Mouse (Mus musculus) lung, postnatal 0 days (tissue): ENCODE measurements at regions not wholly inside any gene's neighbourhood (a gene's known extent, or its start where the extent isn't known, plus 50 kb on each side); places are given as distances from the start of the nearest gene placed in this dataset.

Experiments used
- ATAC-seq: fragments of 200-750 bp; cut with Nextera tagmentation; 2 replicates; pipeline ENCODE4 v1.8.0; 2017; ENCODE audit warnings: moderate library complexity
- DNase-seq: peaks from one replicate; pipeline ENCODE4 v3.0.0-alpha.2; 2016; ENCODE audit warnings: low spot score
- H3K27ac ChIP-seq: fragments of 300-500 bp; sonication (generic); 2 replicates; pipeline ENCODE4 v1.5.1; 2014; ENCODE audit warnings: antibody characterized with exemption, mild to moderate bottlenecking, low read length, mixed read lengths
- H3K27me3 ChIP-seq: fragments of 300-500 bp; sonication (generic); replicated peaks from 2 replicates; pipeline ENCODE4 v1.6.1; 2014; ENCODE audit warnings: low read length, mixed read lengths; ENCODE audit not compliant: insufficient read depth
- H3K36me3 ChIP-seq: fragments of 300-500 bp; sonication (generic); 2 replicates; pipeline ENCODE4 v1.6.1; 2014; ENCODE audit warnings: low read length, mixed read lengths; ENCODE audit not compliant: insufficient read depth
- H3K4me1 ChIP-seq: fragments of 300-500 bp; sonication (generic); 2 replicates; pipeline ENCODE4 v1.6.1; 2014; ENCODE audit warnings: antibody characterized with exemption, low read depth, low read length, mixed read lengths; ENCODE audit not compliant: insufficient read depth
- H3K4me2 ChIP-seq: fragments of 300-500 bp; sonication (generic); replicated peaks from 2 replicates; pipeline ENCODE4 v1.6.1; 2014; ENCODE audit warnings: low read depth, mild to moderate bottlenecking, low read length, moderate library complexity, mixed read lengths
- H3K4me3 ChIP-seq: fragments of 300-500 bp; sonication (generic); 2 replicates; pipeline ENCODE4 v1.5.1; 2014; ENCODE audit warnings: low read depth, low read length
- H3K9ac ChIP-seq: fragments of 300-500 bp; sonication (generic); replicated peaks from 2 replicates; pipeline ENCODE4 v1.6.1; 2014; ENCODE audit warnings: low read depth, mild to moderate bottlenecking
- H3K9me3 ChIP-seq: fragments of 300-500 bp; sonication (generic); 2 replicates; pipeline ENCODE4 v1.6.1; 2016; ENCODE audit warnings: low read length, mixed read lengths
- CTCF ChIP-seq: IDR thresholded peaks from 2 replicates; pipeline ENCODE4 v1.5.1; 2016; ENCODE audit warnings: antibody characterized with exemption, mild to moderate bottlenecking
- EP300 ChIP-seq: IDR thresholded peaks from 2 replicates; pipeline ENCODE4 v1.6.1; 2016; ENCODE audit warnings: antibody characterized with exemption, mild to moderate bottlenecking, control low read depth
- WGBS: fragments of 180-500 bp; shearing (Covaris S2); extraction: QIAGEN DNeasy Blood & Tissue Kit; methylation state at CpG from one replicate; pipeline ENCODE4 v1.1.7; 2014; 5-methylcytosine and 5-hydroxymethylcytosine counted together

DNA sequence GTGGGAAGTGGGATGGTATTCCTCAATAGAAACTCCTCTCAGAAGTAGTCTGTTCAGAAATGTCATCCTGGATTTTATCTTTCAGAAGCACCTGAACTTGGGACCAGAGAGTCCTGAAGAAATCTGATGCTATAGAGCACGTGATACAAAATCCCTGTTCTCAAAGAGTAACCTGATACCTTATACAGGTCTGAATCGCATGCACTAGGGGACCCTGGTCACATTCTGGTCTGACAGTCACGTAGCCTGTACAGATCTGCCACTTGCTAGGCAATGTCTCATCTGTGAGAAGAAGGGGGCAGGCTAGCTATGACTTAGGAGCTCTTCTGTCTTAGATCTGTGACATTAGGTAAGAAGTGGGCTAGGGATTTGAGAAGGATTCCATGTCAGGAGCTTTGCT is 230.1 kb upstream of the Jun start:
- Histone ChIP-seq H3K36me3 (no peaks in the 10 kb centered on the region), H3K27me3 (no peaks in the 10 kb centered on the region), H3K27ac (no peak overlapping the region), H3K9me3 (no peaks in the 10 kb centered on the region), H3K9ac (no peak overlapping the region), H3K4me3 (no peak overlapping the region), H3K4me2 (no peak overlapping the region), H3K4me1 (peaks cover 16% of the 10 kb centered on the region; the same call in 1 of the 2 replicates)
- ATAC-seq (no peak), DNase-seq (no peak)
- TF ChIP-seq CTCF = no peak
- TF ChIP-seq EP300 = no peak
- 37% methylated on average over 3 of the region's 3 CpGs for WGBS

DNA sequence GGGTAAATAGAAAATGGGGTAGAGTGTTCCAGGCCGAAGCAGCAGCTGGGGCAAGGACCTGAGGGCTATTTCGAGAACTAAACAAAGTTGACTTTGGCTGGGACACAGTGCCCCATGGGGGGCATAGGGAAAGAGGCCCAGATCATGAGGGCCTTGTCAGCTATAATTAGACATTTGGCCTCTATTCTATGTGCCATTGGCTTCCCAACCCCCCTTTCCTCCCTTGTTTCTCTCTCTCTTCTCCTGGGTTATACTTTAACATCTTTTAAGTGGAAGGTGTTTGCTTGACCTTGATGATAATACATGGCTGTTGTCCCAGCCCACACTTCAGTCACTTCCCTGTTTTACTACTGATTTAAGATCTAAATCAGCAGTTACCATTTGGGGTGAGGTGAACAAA is 231.8 kb upstream of the Jun start:
- no peak overlapping the region for H3K27ac ChIP-seq
- no peak overlapping the region for H3K4me2 ChIP-seq
- H3K9ac ChIP-seq = no peak overlapping the region
- H3K9me3 ChIP-seq = no peaks in the 10 kb centered on the region
- ATAC-seq = peak; percentile 72
- no peaks in the 10 kb centered on the region for H3K36me3 ChIP-seq
- peaks cover 5% of the 10 kb centered on the region; the same call in 1 of the 2 replicates for H3K4me1 ChIP-seq
- TF ChIP-seq EP300 = peak; percentile 34; the same call in 1 of the 2 replicates
- no peak for TF ChIP-seq CTCF
- 50% methylated on average over 2 of the region's 2 CpGs for WGBS
- no peak overlapping the region for H3K4me3 ChIP-seq
- no peaks in the 10 kb centered on the region for H3K27me3 ChIP-seq
- DNase-seq = peak; percentile 53

DNA sequence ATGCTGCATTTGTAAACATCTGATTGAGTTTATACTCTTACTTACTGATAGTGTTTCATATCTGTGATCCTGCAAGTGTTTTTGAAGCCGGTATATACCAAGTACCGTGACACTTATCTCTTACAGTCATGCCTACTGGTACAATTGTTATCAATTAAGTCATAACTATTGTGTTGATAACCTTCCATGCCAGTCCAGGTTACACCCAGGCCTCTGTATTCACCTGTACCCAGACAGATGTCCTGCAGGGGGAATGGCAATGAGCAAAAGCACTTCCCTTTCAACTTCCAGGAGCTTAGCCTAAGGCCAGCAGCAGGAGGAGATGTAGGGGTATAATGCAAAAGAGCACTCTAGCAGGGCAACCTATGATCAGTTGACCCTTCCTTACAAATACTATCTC is 232.2 kb upstream of the Jun start:
- Histone ChIP-seq H3K4me1 (peaks cover 3% of the 10 kb centered on the region; the same call in 1 of the 2 replicates), H3K27ac (no peak overlapping the region)

GRCm38 (mm10) chr4:95284696-95285095 is 232.7 kb upstream of the Jun start:
- Histone ChIP-seq H3K9ac (no peak overlapping the region), H3K36me3 (no peaks in the 10 kb centered on the region), H3K27ac (no peak overlapping the region), H3K9me3 (no peaks in the 10 kb centered on the region), H3K4me3 (no peak overlapping the region), H3K4me2 (no peak overlapping the region), H3K4me1 (no peaks in the 10 kb centered on the region), H3K27me3 (no peaks in the 10 kb centered on the region)
- ATAC-seq (no peak), DNase-seq (no peak)
- WGBS = 55% methylated on average over 1 of the region's 1 CpGs
- TF ChIP-seq CTCF = no peak
- no peak for TF ChIP-seq EP300

More for the DNA sequence above, 232.2 kb upstream of the Jun start:
- H3K4me3 ChIP-seq = no peak overlapping the region
- H3K9me3 ChIP-seq = no peaks in the 10 kb centered on the region
- no peak for TF ChIP-seq EP300
- no peak for TF ChIP-seq CTCF
- no peak overlapping the region for H3K9ac ChIP-seq
- 48% methylated on average over 2 of the region's 2 CpGs for WGBS
- no peak for DNase-seq
- no peaks in the 10 kb centered on the region for H3K36me3 ChIP-seq
- no peak for ATAC-seq
- no peak overlapping the region for H3K4me2 ChIP-seq
- H3K27me3 ChIP-seq = no peaks in the 10 kb centered on the region

- WGBS = 42% methylated on average over 4 of the region's 4 CpGs
Observed at GRCm38 (mm10) chr4:95290321-95290720, 238.3 kb upstream of the Jun start.

DNA sequence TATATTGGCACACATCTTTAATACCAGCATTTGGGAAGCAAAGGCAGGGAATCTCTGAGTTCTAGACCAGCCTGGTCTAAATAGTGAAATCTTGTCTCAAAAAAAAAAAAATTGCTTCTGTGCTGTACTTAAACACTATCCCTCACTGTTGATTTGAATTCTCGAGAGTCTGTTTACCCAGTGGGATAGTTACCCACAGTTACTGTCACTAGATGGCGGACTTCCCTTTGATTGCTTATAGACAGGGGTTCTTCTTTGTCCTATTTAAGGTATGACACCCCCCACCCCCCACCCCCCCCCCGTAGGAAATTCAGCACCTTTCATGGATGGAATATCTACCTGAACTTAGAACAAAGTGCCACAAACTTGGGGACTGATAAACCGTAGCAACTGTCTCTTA is 242.1 kb upstream of the Jun start:
- H3K27me3 ChIP-seq = no peaks in the 10 kb centered on the region
- no peak overlapping the region for H3K4me2 ChIP-seq
- ATAC-seq (no peak), DNase-seq (no peak)
- H3K27ac ChIP-seq = no peak overlapping the region
- no peaks in the 10 kb centered on the region for H3K36me3 ChIP-seq
- H3K9me3 ChIP-seq = no peaks in the 10 kb centered on the region
- no peaks in the 10 kb centered on the region; the same call in 1 of the 2 replicates for H3K4me1 ChIP-seq
- no peak overlapping the region for H3K9ac ChIP-seq
- no peak overlapping the region for H3K4me3 ChIP-seq
- TF ChIP-seq EP300 = no peak
- TF ChIP-seq CTCF = peak; percentile 49
- 38% methylated on average over 4 of the region's 4 CpGs for WGBS

More at GRCm38 (mm10) chr4:95290321-95290720, 238.3 kb upstream of the Jun start:
- Histone ChIP-seq H3K4me2 (no peak overlapping the region), H3K4me1 (no peaks in the 10 kb centered on the region; the same call in 1 of the 2 replicates), H3K9ac (no peak overlapping the region), H3K9me3 (no peaks in the 10 kb centered on the region), H3K4me3 (no peak overlapping the region), H3K36me3 (no peaks in the 10 kb centered on the region), H3K27me3 (no peaks in the 10 kb centered on the region), H3K27ac (no peak overlapping the region)
- no peak for ATAC-seq
- TF ChIP-seq EP300 = no peak
- TF ChIP-seq CTCF = no peak
- DNase-seq = no peak

DNA sequence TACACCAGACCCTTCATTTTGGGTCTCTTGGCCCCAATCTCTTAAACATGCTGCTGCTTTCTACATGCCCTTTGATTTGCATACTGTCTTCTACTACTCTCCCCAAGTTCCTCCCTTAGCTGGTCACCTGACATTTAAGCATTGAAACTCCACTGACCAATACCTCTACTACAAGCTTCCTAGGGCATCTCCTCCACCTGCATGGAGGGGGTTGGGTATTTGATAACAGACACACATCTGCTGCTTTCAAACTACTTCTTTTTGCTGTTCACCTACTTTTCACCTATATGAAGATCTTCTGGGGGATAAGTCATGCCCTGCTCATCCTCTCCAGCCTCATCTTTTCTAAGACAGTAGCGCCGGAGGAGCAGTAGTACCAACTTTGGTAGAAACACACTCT is 249.9 kb upstream of the Jun start:
- DNase-seq = no peak
- H3K27me3 ChIP-seq = no peaks in the 10 kb centered on the region
- TF ChIP-seq CTCF (no peak), EP300 (no peak)
- no peak overlapping the region for H3K4me3 ChIP-seq
- no peaks in the 10 kb centered on the region for H3K36me3 ChIP-seq
- H3K9me3 ChIP-seq = no peaks in the 10 kb centered on the region
- ATAC-seq = no peak
- H3K9ac ChIP-seq = no peak overlapping the region
- WGBS = 100% methylated on average over 2 of the region's 2 CpGs
- H3K4me1 ChIP-seq = no peaks in the 10 kb centered on the region
- no peak overlapping the region for H3K4me2 ChIP-seq
- H3K27ac ChIP-seq = no peak overlapping the region
